Mouse (Mus musculus): ENCODE results near the gene Ammecr1. TPM values are rescaled to one million over a fixed set of nuclear protein-coding genes. Genes with fewer than 3 reads are reported as not detected.

Gene Ammecr1
- total RNA-seq (2023), result 1 to 10 TPM; 7.5 to 9.4 TPM

DNA sequence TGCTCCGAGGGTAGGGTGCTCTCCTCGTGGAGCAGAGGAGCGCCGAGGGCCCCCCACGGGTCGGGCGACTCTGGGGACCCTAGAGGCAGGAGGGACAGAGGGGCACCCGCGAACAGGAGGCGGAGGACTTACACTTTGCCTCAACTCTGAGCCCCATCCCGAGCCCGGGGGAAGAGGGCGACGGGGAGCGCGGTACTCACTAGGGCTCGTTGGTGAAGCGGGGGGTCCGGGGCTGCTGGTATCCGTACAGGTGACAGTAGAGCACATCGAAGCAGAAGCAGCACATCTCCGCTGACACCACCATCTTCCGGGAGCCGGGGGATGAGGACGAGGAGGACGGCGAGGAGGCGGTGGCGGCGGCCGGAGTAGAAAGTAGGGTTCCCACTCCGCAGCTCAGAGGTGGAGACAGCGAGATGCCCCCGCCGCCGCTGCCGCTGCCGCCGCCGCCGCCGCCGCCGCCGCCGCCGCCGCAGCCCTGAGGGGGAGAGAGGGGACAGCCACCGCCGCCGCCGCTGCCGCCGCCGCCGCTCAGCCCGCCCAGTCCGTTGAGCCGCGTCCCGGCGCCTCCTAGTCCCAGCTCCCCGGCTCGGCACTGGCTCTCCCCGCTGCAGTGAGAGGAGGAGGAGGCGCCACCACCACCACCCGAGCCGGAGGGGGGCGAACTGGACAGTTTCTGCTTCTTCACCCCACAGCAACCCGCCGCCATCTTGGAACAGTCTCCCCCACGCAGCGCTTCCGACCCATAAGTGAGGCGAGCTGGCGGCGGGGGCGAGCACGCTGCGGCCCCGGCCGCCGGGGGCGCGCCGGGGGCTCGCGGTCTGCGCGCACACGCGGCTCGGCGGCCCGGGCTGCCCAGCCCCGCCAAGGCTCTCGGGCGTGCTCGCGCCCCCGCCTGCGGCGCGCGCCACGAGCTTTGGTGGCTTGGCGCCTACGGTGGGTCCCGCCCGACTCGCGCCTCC is at the start of gene Ammecr1:
TSS of gene Ammecr1 (minus strand) at position 721 of the 959 bp plus-strand sequence.

Other genes starting within 250 kb of the Ammecr1 start
- gene Rtl9, start 132.9 kb upstream of the Ammecr1 start, total RNA-seq (2023), result not detected

Data from T-cell, adult 66 days (primary cell).